Mouse (Mus musculus) myocyte (in vitro differentiated cells): ENCODE measurements around the gene Ccdc106. TPM values are rescaled to one million over a fixed set of nuclear protein-coding genes. Genes with fewer than 3 reads are reported as not detected.
"Not testable (repeated sequence)": the region's sequence is repeated elsewhere in the genome, so short reads cannot be mapped to it uniquely, and the experiment has no call there.

Experiments used
- H3K27me3 ChIP-seq: one replicate; pipeline ENCODE4 v1.6.1; 2011; ENCODE audit not compliant: control insufficient read depth, insufficient read depth, insufficient read length
- H3K36me3 ChIP-seq: one replicate; pipeline ENCODE4 v1.6.1; 2011; ENCODE audit not compliant: control insufficient read depth, insufficient read depth
- H3K4me2 ChIP-seq: one replicate; pipeline ENCODE4 v1.6.1; 2011; ENCODE audit warnings: low read depth, control low read depth
- H3K4me3 ChIP-seq: one replicate; pipeline ENCODE4 v1.5.1; 2011; ENCODE audit warnings: mild to moderate bottlenecking, control low read depth, moderate library complexity
- H3K79me2 ChIP-seq: one replicate; pipeline ENCODE4 v1.6.1; 2011; ENCODE audit not compliant: control insufficient read depth, insufficient read depth
- H3ac ChIP-seq: one replicate; pipeline ENCODE4 v1.6.1; 2011; ENCODE audit not compliant: control insufficient read depth, insufficient read length
- CEBPB ChIP-seq: IDR thresholded peaks from 2 replicates; pipeline ENCODE4 v1.6.1; 2011; ENCODE audit warnings: mild to moderate bottlenecking, moderate library complexity; ENCODE audit not compliant: poor library complexity, insufficient read depth, severe bottlenecking
- E2F4 ChIP-seq: IDR thresholded peaks from one replicate; pipeline ENCODE4 v1.6.1; 2011; ENCODE audit warnings: mild to moderate bottlenecking, control low read depth, moderate library complexity; ENCODE audit not compliant: insufficient read depth
- MAX ChIP-seq: IDR thresholded peaks from one replicate; pipeline ENCODE4 v1.6.1; 2011; ENCODE audit warnings: low read depth, mild to moderate bottlenecking, control low read depth
- MYOD1 ChIP-seq, 3 experiments: IDR thresholded peaks; one replicate each; pipeline ENCODE4 v1.6.1; 2011; ENCODE audit warnings: control low read depth in 2 of 3, low read depth in 2 of 3, mild to moderate bottlenecking in 2 of 3, moderate library complexity in 1 of 3; ENCODE audit not compliant: insufficient read length in 2 of 3, control insufficient read depth in 1 of 3
- MYOG ChIP-seq, 3 experiments: IDR thresholded peaks; one replicate each; pipeline ENCODE4 v1.6.1; 2011; ENCODE audit warnings: control low read depth in 2 of 3, low read depth in 2 of 3, mild to moderate bottlenecking in 2 of 3; ENCODE audit not compliant: insufficient read length in 2 of 3, control insufficient read depth in 1 of 3, insufficient read depth in 1 of 3
- POLR2A ChIP-seq: IDR thresholded peaks from one replicate; pipeline ENCODE4 v1.6.1; 2011; ENCODE audit warnings: low read depth, mild to moderate bottlenecking, control low read depth, moderate library complexity; ENCODE audit not compliant: insufficient read length
- POLR2AphosphoS2 ChIP-seq: IDR thresholded peaks from one replicate; pipeline ENCODE4 v1.6.1; 2011; ENCODE audit warnings: low read depth, control low read depth; ENCODE audit not compliant: insufficient read length
- REST ChIP-seq: IDR thresholded peaks from one replicate; pipeline ENCODE4 v1.6.1; 2011; ENCODE audit warnings: mild to moderate bottlenecking, control low read depth, moderate library complexity; ENCODE audit not compliant: insufficient read depth, insufficient read length
- SRF ChIP-seq: IDR thresholded peaks from one replicate; pipeline ENCODE4 v1.6.1; 2011; ENCODE audit warnings: low read depth; ENCODE audit not compliant: control insufficient read depth, insufficient read length
- TCF12 ChIP-seq: IDR thresholded peaks from one replicate; pipeline ENCODE4 v1.6.1; 2011; ENCODE audit warnings: mild to moderate bottlenecking, control low read depth; ENCODE audit not compliant: poor library complexity, insufficient read depth, severe bottlenecking
- TCF3 ChIP-seq: IDR thresholded peaks from one replicate; pipeline ENCODE4 v1.6.1; 2011; ENCODE audit warnings: low read depth, control low read depth; ENCODE audit not compliant: insufficient read length
- USF1 ChIP-seq: IDR thresholded peaks from one replicate; pipeline ENCODE4 v1.6.1; 2011; ENCODE audit warnings: low read depth, mild to moderate bottlenecking, control low read depth, moderate library complexity
- polyA plus RNA-seq: library from polyadenylated mRNA; unstranded; fragments of >200 nt; fragmentation: generic; extraction: Trizol; gene quantifications from one replicate; pipeline ENCODE4 v1.2.1, GENCODE M21; 2012; ENCODE audit warnings: missing spikeins

Gene Ccdc106
- polyA plus RNA-seq, 1 experiment, result 0.19 TPM

GRCm38 (mm10) chr7:4995268-4996002 is 24.9 kb upstream of the Ccdc106 start:
- no peaks in the 10 kb centered on the region for H3K27me3 ChIP-seq
- H3K79me2 ChIP-seq, result no peaks in the 10 kb centered on the region
- peak overlapping the region; percentile 93 for H3K4me2 ChIP-seq
- peak overlapping the region; percentile 25 for H3ac ChIP-seq
- H3K36me3 ChIP-seq, result peaks cover 4% of the 10 kb centered on the region
- TF ChIP-seq MYOD1 (IDR thresholded peaks at IDR 0.05; ENCODE audit: control insufficient read depth in 1 of 3, insufficient read length in 2 of 3, low read depth in 2 of 3), result no peak
- TF ChIP-seq MAX, result no peak
- no peak for TF ChIP-seq REST
- no peak for TF ChIP-seq USF1
- TF ChIP-seq MYOG (IDR thresholded peaks at IDR 0.05; ENCODE audit: control insufficient read depth in 1 of 3, insufficient read depth in 1 of 3, insufficient read length in 2 of 3, low read depth in 2 of 3), result no peak
- TF ChIP-seq TCF12, result no peak
- no peak for TF ChIP-seq POLR2AphosphoS2
- no peak for TF ChIP-seq POLR2A
- no peak for TF ChIP-seq SRF
- no peak for TF ChIP-seq CEBPB
- TF ChIP-seq E2F4, result no peak
- H3K4me3 ChIP-seq, result peak overlapping the region; percentile 67

- peak within 1 kb of the TSS; percentile 67 for H3K4me3 ChIP-seq
- TF ChIP-seq TCF12 (no peak), POLR2A (peak; percentile 57), REST (peak; percentile 35), POLR2AphosphoS2 (peak; percentile 31)
- H3K4me2 ChIP-seq, result peak within 1 kb of the TSS; percentile 95
- peak within 1 kb of the TSS; percentile 25 for H3ac ChIP-seq
- peaks cover 4% of the 10 kb centered on the region for H3K36me3 ChIP-seq
- H3K27me3 ChIP-seq, result no peaks in the 10 kb centered on the region
- H3K79me2 ChIP-seq, result no peaks in the 10 kb centered on the region
These were observed 24.1 kb upstream of the Ccdc106 start, which contains the start of gene Zfp579 for GRCm38 (mm10) chr7:4996003-4996895. Gene Zfp579, minus strand, starts transcription at chr7:4996158.

GRCm38 (mm10) chr7:4996934-4997333 is 23.4 kb upstream of the Ccdc106 start:
- Histone ChIP-seq H3K79me2 (no peaks in the 10 kb centered on the region), H3K4me3 (peak overlapping the region; percentile 67), H3K4me2 (peak overlapping the region; percentile 95), H3K36me3 (peaks cover 4% of the 10 kb centered on the region), H3K27me3 (no peaks in the 10 kb centered on the region), H3ac (peak overlapping the region; percentile 25)
- TF ChIP-seq POLR2AphosphoS2 (no peak), TCF12 (no peak), MYOG (IDR thresholded peaks at IDR 0.05; ENCODE audit: control insufficient read depth in 1 of 3, insufficient read depth in 1 of 3, insufficient read length in 2 of 3, low read depth in 2 of 3) (no peak), USF1 (no peak), TCF3 (no peak), REST (no peak), MAX (no peak), E2F4 (no peak), MYOD1 (IDR thresholded peaks at IDR 0.05; ENCODE audit: control insufficient read depth in 1 of 3, insufficient read length in 2 of 3, low read depth in 2 of 3) (no peak), CEBPB (no peak), SRF (no peak)

GRCm38 (mm10) chr7:4999876-5000275 is 20.5 kb upstream of the Ccdc106 start:
- Histone ChIP-seq H3K4me2 (no peak overlapping the region), H3ac (no peak overlapping the region), H3K4me3 (no peak overlapping the region), H3K36me3 (no peaks in the 10 kb centered on the region), H3K79me2 (no peaks in the 10 kb centered on the region), H3K27me3 (no peaks in the 10 kb centered on the region)
- no peak for TF ChIP-seq USF1
- no peak for TF ChIP-seq REST
- no peak for TF ChIP-seq E2F4
- TF ChIP-seq POLR2AphosphoS2, result no peak
- no peak for TF ChIP-seq TCF12
- no peak for TF ChIP-seq MYOG (IDR thresholded peaks at IDR 0.05; ENCODE audit: control insufficient read depth in 1 of 3, insufficient read depth in 1 of 3, insufficient read length in 2 of 3, low read depth in 2 of 3)

GRCm38 (mm10) chr7:5002876-5003275 is 17.5 kb upstream of the Ccdc106 start:
- H3K4me2 ChIP-seq, H3K4me3 ChIP-seq, H3K27me3 ChIP-seq: not testable (repeated sequence)

More at GRCm38 (mm10) chr7:5002876-5003275, 17.5 kb upstream of the Ccdc106 start:
- H3K79me2 ChIP-seq, H3ac ChIP-seq, H3K36me3 ChIP-seq: not testable (repeated sequence)
